Mouse (Mus musculus): ENCODE measurements around the gene Tpst2.

DNA sequence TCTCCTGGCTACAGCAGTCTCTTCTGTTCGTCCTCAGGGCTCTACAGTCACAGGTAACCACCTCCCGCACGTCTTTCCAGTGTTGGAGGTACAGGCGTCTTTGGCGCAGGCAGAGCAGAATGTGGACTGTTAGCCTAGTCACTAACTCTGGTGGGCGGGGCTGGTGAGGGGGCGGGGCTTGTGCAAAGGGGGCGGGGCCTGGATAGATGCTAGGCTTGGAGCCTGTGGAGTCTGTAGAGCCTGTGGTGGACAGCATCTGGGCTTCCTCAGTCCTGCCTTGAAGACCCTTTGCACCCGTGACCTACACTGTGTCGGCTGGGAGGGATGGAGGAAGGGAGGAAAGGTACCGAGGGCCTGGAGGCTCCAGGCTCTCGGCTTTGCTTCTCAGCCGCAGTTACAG lies 79.4 kb downstream of the Tpst2 start, which contains the start of gene Gm6583:
- TF ChIP-seq GATA1 (IDR thresholded peaks at IDR 0.05; ENCODE audit: low read length) (no peak), TAL1 (IDR thresholded peaks at IDR 0.05; ENCODE audit: low read length) (no peak)

Measured in erythroblast, embryonic 14.5 days (primary cell).